Mouse (Mus musculus) embryo, embryonic 9.5 days (tissue): ENCODE results near the gene Olfr203.
"Not testable (repeated sequence)": the region's sequence is repeated elsewhere in the genome, so short reads cannot be mapped to it uniquely, and the experiment has no call there.

Experiments used
- DNase-seq: peaks from one replicate; pipeline ENCODE4 v3.0.0-alpha.2; 2017; ENCODE audit errors: extremely low spot score

The Olfr203 gene

GRCm38 (mm10) chr16:59298581-59298980 is at the start of gene Olfr203:
Gene Olfr203, plus strand, starts transcription at chr16:59298881.
- DNase-seq = no peak

GRCm38 (mm10) chr16:59249684-59250083 is 49.0 kb upstream of the Olfr203 start:
- no peak for DNase-seq

- DNase-seq = not testable (repeated sequence)
Observed at GRCm38 (mm10) chr16:59269097-59269496, 29.6 kb upstream of the Olfr203 start.

GRCm38 (mm10) chr16:59272532-59272931 is 26.1 kb upstream of the Olfr203 start, which contains the start of gene Olfr201:
Gene Olfr201, minus strand, starts transcription at chr16:59272632.
- DNase-seq = not testable (repeated sequence)

GRCm38 (mm10) chr16:59280542-59280941 is 18.1 kb upstream of the Olfr203 start:
- DNase-seq = no peak

GRCm38 (mm10) chr16:59283476-59283875 is 15.2 kb upstream of the Olfr203 start:
- no peak for DNase-seq

- no peak for DNase-seq
Observed at GRCm38 (mm10) chr16:59286693-59287092, 12.0 kb upstream of the Olfr203 start, which contains the start of gene Olfr202. Gene Olfr202, minus strand, starts transcription at chr16:59286793.

GRCm38 (mm10) chr16:59287576-59287975 is 11.1 kb upstream of the Olfr203 start:
- not testable (repeated sequence) for DNase-seq

- no peak for DNase-seq
Observed at GRCm38 (mm10) chr16:59318148-59318547, 19.5 kb downstream of the Olfr203 start, which contains the start of gene Olfr204. Gene Olfr204, minus strand, starts transcription at chr16:59318248.

- not testable (repeated sequence) for DNase-seq
Observed at GRCm38 (mm10) chr16:59323262-59323661, 24.6 kb downstream of the Olfr203 start.

- no peak for DNase-seq
Observed at GRCm38 (mm10) chr16:59331038-59331437, 32.4 kb downstream of the Olfr203 start, which contains the start of gene Olfr205. Gene Olfr205, minus strand, starts transcription at chr16:59331138.

- no peak for DNase-seq
Observed at GRCm38 (mm10) chr16:59349146-59349545, 50.5 kb downstream of the Olfr203 start, which contains the start of gene Olfr206. Gene Olfr206, minus strand, starts transcription at chr16:59349246.
